Mouse (Mus musculus) embryonic fibroblast, embryonic 13.5 days (primary cell): ENCODE results near the gene Zbtb46. TPM values are rescaled to one million over a fixed set of nuclear protein-coding genes. Genes with fewer than 3 reads are reported as not detected.
A peak's percentile ranks its signal among the peaks of the same experiment; 100 is the strongest.

Source experiments
- H3K27ac ChIP-seq: 2 replicates; pipeline ENCODE4 v1.5.1; 2012; ENCODE audit warnings: low read length, control low read depth, inconsistent platforms; ENCODE audit not compliant: insufficient read depth
- H3K4me1 ChIP-seq: 2 replicates; pipeline ENCODE4 v1.6.1; 2011; ENCODE audit warnings: low read length; ENCODE audit not compliant: control insufficient read depth, insufficient read depth
- H3K4me3 ChIP-seq: 2 replicates; pipeline ENCODE4 v1.5.1; 2011; ENCODE audit warnings: mild to moderate bottlenecking, control low read depth, low read length; ENCODE audit not compliant: insufficient read depth
- CTCF ChIP-seq: IDR thresholded peaks from 2 replicates; pipeline ENCODE4 v1.5.1; 2011; ENCODE audit warnings: mild to moderate bottlenecking, control low read depth, low read length, moderate library complexity, borderline replicate concordance; ENCODE audit not compliant: insufficient read depth
- POLR2A ChIP-seq: IDR thresholded peaks from 2 replicates; pipeline ENCODE4 v1.6.1; 2011; ENCODE audit warnings: low read depth, mild to moderate bottlenecking, control low read depth, low read length, moderate library complexity
- polyA plus RNA-seq: library from polyadenylated mRNA; stranded (reverse); fragments of >200 nt; gene quantifications from 2 replicates; pipeline ENCODE4 v1.2.4, GENCODE M21; 2011; ENCODE audit warnings: low read depth; ENCODE audit not compliant: missing spikeins, insufficient read length

The Zbtb46 gene
- polyA plus RNA-seq, 1 experiment: 3.3 TPM

DNA sequence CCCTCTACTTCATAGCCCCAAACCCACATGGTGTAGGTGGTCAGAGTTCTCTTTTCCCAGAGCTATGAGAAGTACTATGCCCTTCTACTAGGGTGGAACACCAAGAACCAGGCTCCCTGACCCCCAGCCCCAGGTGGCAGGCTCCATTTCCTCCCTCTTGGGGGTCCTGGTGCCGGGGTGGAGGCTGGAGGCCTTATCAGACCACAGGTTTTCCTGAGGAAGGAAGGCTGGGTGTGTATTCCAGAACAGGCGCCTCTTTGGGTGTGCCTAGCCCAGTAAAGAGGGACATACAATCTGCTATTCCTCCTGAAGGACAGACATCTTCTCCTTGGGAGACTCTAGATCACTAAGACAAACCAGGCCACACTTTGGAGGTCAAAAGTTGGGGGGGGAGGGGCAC, 11.1 kb upstream of the Zbtb46 start:
- no peaks in the 10 kb centered on the region for H3K4me1 ChIP-seq
- TF ChIP-seq POLR2A (no peak), CTCF (no peak)
- H3K27ac ChIP-seq: no peak overlapping the region
- no peak overlapping the region for H3K4me3 ChIP-seq

GRCm38 (mm10) chr2:181465423-181465822, 6.2 kb upstream of the Zbtb46 start:
- TF ChIP-seq CTCF (no peak), POLR2A (no peak)
- no peak overlapping the region for H3K27ac ChIP-seq
- H3K4me1 ChIP-seq: no peaks in the 10 kb centered on the region
- H3K4me3 ChIP-seq: no peak overlapping the region

DNA sequence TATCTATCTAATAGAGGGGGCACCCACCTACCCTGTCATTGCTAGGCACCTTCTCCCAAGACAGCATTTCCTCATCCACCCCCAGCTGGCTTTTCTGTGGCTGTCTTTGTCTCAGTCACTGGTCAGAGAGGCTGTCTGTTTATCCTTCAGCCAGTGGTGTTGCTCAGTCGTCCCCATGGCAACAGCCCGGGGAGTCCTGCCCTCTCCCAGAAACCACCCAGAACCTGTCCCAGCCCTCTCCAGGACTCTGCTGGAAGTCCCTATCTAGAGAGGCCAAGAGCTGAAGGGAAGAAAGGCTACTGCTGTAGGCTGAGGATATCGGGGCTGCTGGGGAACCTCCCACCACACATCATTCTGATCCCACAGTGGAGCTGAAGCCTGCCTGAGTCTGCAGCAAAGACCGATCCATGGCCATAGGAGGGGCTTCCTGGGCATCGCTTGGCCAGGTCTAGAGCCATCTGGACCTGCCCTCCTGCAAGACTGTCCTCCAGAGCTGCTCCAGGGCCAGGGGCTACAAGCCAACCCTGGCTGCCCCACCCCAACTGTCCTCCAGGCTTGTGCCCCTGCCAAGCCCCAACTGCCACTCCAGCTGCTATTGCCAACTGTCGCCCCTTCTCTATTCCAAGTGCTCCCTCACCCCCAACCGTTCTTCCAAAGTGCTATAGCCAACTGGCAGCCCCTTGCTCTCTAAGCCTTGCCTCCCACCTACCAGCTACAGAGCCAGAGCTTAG, 3.9 kb upstream of the Zbtb46 start:
- no peak for TF ChIP-seq CTCF
- TF ChIP-seq POLR2A: no peak

GRCm38 (mm10) chr2:181462604-181463003, 3.4 kb upstream of the Zbtb46 start:
- no peak for TF ChIP-seq POLR2A

More for the DNA sequence above, 3.9 kb upstream of the Zbtb46 start:
- no peak overlapping the region for H3K27ac ChIP-seq
- no peak overlapping the region for H3K4me3 ChIP-seq
- no peaks in the 10 kb centered on the region for H3K4me1 ChIP-seq

GRCm38 (mm10) chr2:181461536-181462100, 2.4 kb upstream of the Zbtb46 start:
- no peaks in the 10 kb centered on the region for H3K4me1 ChIP-seq
- TF ChIP-seq POLR2A (no peak), CTCF (no peak)
- H3K4me3 ChIP-seq: no peak overlapping the region
- no peak overlapping the region for H3K27ac ChIP-seq

More at GRCm38 (mm10) chr2:181462604-181463003, 3.4 kb upstream of the Zbtb46 start:
- Histone ChIP-seq H3K27ac (no peak overlapping the region), H3K4me1 (no peaks in the 10 kb centered on the region), H3K4me3 (no peak overlapping the region)

- TF ChIP-seq POLR2A (peak; percentile 64), CTCF (no peak)
- Histone ChIP-seq H3K4me3 (peak overlapping the region; percentile 64), H3K4me1 (no peaks in the 10 kb centered on the region), H3K27ac (0 out of 2 replicates have a peak overlapping the region, but pooled peaks have one; percentile 11)
Observed at GRCm38 (mm10) chr2:181459673-181460621, 721 bp upstream of the Zbtb46 start.

- Histone ChIP-seq H3K27ac (no peak overlapping the region), H3K4me3 (peak overlapping the region; percentile 54), H3K4me1 (no peaks in the 10 kb centered on the region)
- TF ChIP-seq POLR2A: no peak
- no peak for TF ChIP-seq CTCF
Observed at GRCm38 (mm10) chr2:181458411-181459152, 644 bp downstream of the Zbtb46 start.

- Histone ChIP-seq H3K4me3 (peak overlapping the region; percentile 54), H3K27ac (no peak overlapping the region)
- TF ChIP-seq POLR2A (no peak), CTCF (no peak)
Observed at GRCm38 (mm10) chr2:181457831-181458230, 1.4 kb downstream of the Zbtb46 start.

GRCm38 (mm10) chr2:181455899-181456298, 3.3 kb downstream of the Zbtb46 start:
- no peaks in the 10 kb centered on the region for H3K4me1 ChIP-seq
- H3K4me3 ChIP-seq: no peak overlapping the region
- TF ChIP-seq CTCF: no peak
- no peak for TF ChIP-seq POLR2A
- H3K27ac ChIP-seq: no peak overlapping the region

More at GRCm38 (mm10) chr2:181457831-181458230, 1.4 kb downstream of the Zbtb46 start:
- no peaks in the 10 kb centered on the region for H3K4me1 ChIP-seq
